Mouse (Mus musculus): ENCODE measurements around the gene Insl5. TPM values are rescaled to one million over a fixed set of nuclear protein-coding genes. Genes with fewer than 3 reads are reported as not detected.

The Insl5 gene
- polyA plus RNA-seq (2012; rRNA removed), result not detected in 2 replicates
- polyA plus RNA-seq (2014; fragmentation: Nextera tagmentation; extraction: Ambion mirVana), result not detected in 2 replicates

- WGBS (ENCODE audit: insufficient replicate concordance), result 55% methylated on average over 4 of the region's 4 CpGs
- Histone ChIP-seq H3K9ac (replicated peaks) (no peak within 1 kb of the TSS), H3K4me3 (ENCODE audit: insufficient read depth in 1 of 2, low read depth in 2 of 2, low read length in 2 of 2) (no peak within 1 kb of the TSS), H3K27me3 (ENCODE audit: control insufficient read depth, insufficient read depth, low read length) (no peaks in the 10 kb centered on the region), H3K9me3 (ENCODE audit: control insufficient read depth, low read length) (no peaks in the 10 kb centered on the region), H3K36me3 (replicated peaks; ENCODE audit: control insufficient read depth, insufficient read depth, low read depth) (no peaks in the 10 kb centered on the region), H3K4me2 (ENCODE audit: low read depth) (no peak within 1 kb of the TSS), H3K27ac (no peak within 1 kb of the TSS), H3K4me1 (replicated peaks; ENCODE audit: control insufficient read depth in 2 of 2, insufficient read depth in 2 of 2, low read length in 1 of 2) (no peaks in the 10 kb centered on the region)
- TF ChIP-seq CTCF (IDR thresholded peaks at IDR 0.05; ENCODE audit: low read depth), result no peak
- no peak for TF ChIP-seq EP300 (IDR thresholded peaks at IDR 0.05; ENCODE audit: low read depth)
- no peak for DNase-seq (ENCODE audit: low read depth in 3 of 3, low spot score in 3 of 3)
- no peak for ATAC-seq (ENCODE audit: insufficient read depth)
Measured at GRCm38 (mm10) chr4:103026621-103027020, at the start of gene Insl5. TSS of gene Insl5 (minus strand) at chr4:103026842.

- Histone ChIP-seq H3K9ac (replicated peaks) (no peak overlapping the region), H3K27ac (no peak overlapping the region), H3K36me3 (replicated peaks; ENCODE audit: control insufficient read depth, insufficient read depth, low read depth) (no peaks in the 10 kb centered on the region), H3K9me3 (ENCODE audit: control insufficient read depth, low read length) (no peaks in the 10 kb centered on the region), H3K27me3 (ENCODE audit: control insufficient read depth, insufficient read depth, low read length) (no peaks in the 10 kb centered on the region), H3K4me1 (replicated peaks; ENCODE audit: control insufficient read depth in 2 of 2, insufficient read depth in 2 of 2, low read length in 1 of 2) (no peaks in the 10 kb centered on the region), H3K4me2 (ENCODE audit: low read depth) (no peak overlapping the region), H3K4me3 (ENCODE audit: insufficient read depth in 1 of 2, low read depth in 2 of 2, low read length in 2 of 2) (no peak overlapping the region)
- DNase-seq (ENCODE audit: low read depth in 3 of 3, low spot score in 3 of 3) (no peak), ATAC-seq (ENCODE audit: insufficient read depth) (no peak)
- WGBS (ENCODE audit: insufficient replicate concordance), result 60% methylated on average over 3 of the region's 3 CpGs
- TF ChIP-seq EP300 (IDR thresholded peaks at IDR 0.05; ENCODE audit: low read depth) (no peak), CTCF (IDR thresholded peaks at IDR 0.05; ENCODE audit: low read depth) (no peak)
Measured at GRCm38 (mm10) chr4:103070631-103071030, 44.0 kb upstream of the Insl5 start.

- 78% methylated on average over 6 of the region's 6 CpGs for WGBS (ENCODE audit: insufficient replicate concordance)
- DNase-seq (ENCODE audit: low read depth in 3 of 3, low spot score in 3 of 3), result no peak
Measured at GRCm38 (mm10) chr4:103067906-103068655, 41.4 kb upstream of the Insl5 start.

GRCm38 (mm10) chr4:103064976-103065375, 38.3 kb upstream of the Insl5 start:
- ATAC-seq (ENCODE audit: insufficient read depth) (no peak), DNase-seq (ENCODE audit: low read depth in 3 of 3, low spot score in 3 of 3) (no peak)
- Histone ChIP-seq H3K27me3 (ENCODE audit: control insufficient read depth, insufficient read depth, low read length) (no peaks in the 10 kb centered on the region), H3K9ac (replicated peaks) (no peak overlapping the region), H3K27ac (no peak overlapping the region), H3K9me3 (ENCODE audit: control insufficient read depth, low read length) (no peaks in the 10 kb centered on the region), H3K4me2 (ENCODE audit: low read depth) (no peak overlapping the region), H3K4me1 (replicated peaks; ENCODE audit: control insufficient read depth in 2 of 2, insufficient read depth in 2 of 2, low read length in 1 of 2) (no peaks in the 10 kb centered on the region), H3K4me3 (ENCODE audit: insufficient read depth in 1 of 2, low read depth in 2 of 2, low read length in 2 of 2) (no peak overlapping the region), H3K36me3 (replicated peaks; ENCODE audit: control insufficient read depth, insufficient read depth, low read depth) (no peaks in the 10 kb centered on the region)
- no peak for TF ChIP-seq CTCF (IDR thresholded peaks at IDR 0.05; ENCODE audit: low read depth)
- no peak for TF ChIP-seq EP300 (IDR thresholded peaks at IDR 0.05; ENCODE audit: low read depth)
- 35% methylated on average over 5 of the region's 5 CpGs for WGBS (ENCODE audit: insufficient replicate concordance)

More at GRCm38 (mm10) chr4:103067906-103068655, 41.4 kb upstream of the Insl5 start:
- Histone ChIP-seq H3K4me2 (ENCODE audit: low read depth) (no peak overlapping the region), H3K4me1 (replicated peaks; ENCODE audit: control insufficient read depth in 2 of 2, insufficient read depth in 2 of 2, low read length in 1 of 2) (no peaks in the 10 kb centered on the region), H3K4me3 (ENCODE audit: insufficient read depth in 1 of 2, low read depth in 2 of 2, low read length in 2 of 2) (no peak overlapping the region), H3K9ac (replicated peaks) (no peak overlapping the region), H3K27me3 (ENCODE audit: control insufficient read depth, insufficient read depth, low read length) (no peaks in the 10 kb centered on the region), H3K27ac (no peak overlapping the region), H3K36me3 (replicated peaks; ENCODE audit: control insufficient read depth, insufficient read depth, low read depth) (no peaks in the 10 kb centered on the region), H3K9me3 (ENCODE audit: control insufficient read depth, low read length) (no peaks in the 10 kb centered on the region)
- TF ChIP-seq EP300 (IDR thresholded peaks at IDR 0.05; ENCODE audit: low read depth), result no peak
- no peak for TF ChIP-seq CTCF (IDR thresholded peaks at IDR 0.05; ENCODE audit: low read depth)
- no peak for ATAC-seq (ENCODE audit: insufficient read depth)

- no peak overlapping the region for H3K4me3 ChIP-seq (ENCODE audit: insufficient read depth in 1 of 2, low read depth in 2 of 2, low read length in 2 of 2)
- H3K9ac ChIP-seq (replicated peaks), result no peak overlapping the region
- no peak overlapping the region for H3K4me2 ChIP-seq (ENCODE audit: low read depth)
- ATAC-seq (ENCODE audit: insufficient read depth) (no peak), DNase-seq (ENCODE audit: low read depth in 3 of 3, low spot score in 3 of 3) (no peak)
- H3K27me3 ChIP-seq (ENCODE audit: control insufficient read depth, insufficient read depth, low read length), result no peaks in the 10 kb centered on the region
- no peaks in the 10 kb centered on the region for H3K4me1 ChIP-seq (replicated peaks; ENCODE audit: control insufficient read depth in 2 of 2, insufficient read depth in 2 of 2, low read length in 1 of 2)
- no peaks in the 10 kb centered on the region for H3K9me3 ChIP-seq (ENCODE audit: control insufficient read depth, low read length)
- 53% methylated on average over 2 of the region's 2 CpGs for WGBS (ENCODE audit: insufficient replicate concordance)
- no peak overlapping the region for H3K27ac ChIP-seq
- TF ChIP-seq CTCF (IDR thresholded peaks at IDR 0.05; ENCODE audit: low read depth) (no peak), EP300 (IDR thresholded peaks at IDR 0.05; ENCODE audit: low read depth) (no peak)
- H3K36me3 ChIP-seq (replicated peaks; ENCODE audit: control insufficient read depth, insufficient read depth, low read depth), result no peaks in the 10 kb centered on the region
Measured at GRCm38 (mm10) chr4:103064421-103064820, 37.8 kb upstream of the Insl5 start.

All from liver, embryonic 14.5 days (tissue).